Mouse (Mus musculus) thymus, postnatal 10 days (tissue): ENCODE results near the gene Ddx19a.
"Not testable (repeated sequence)": the region's sequence is repeated elsewhere in the genome, so short reads cannot be mapped to it uniquely, and the experiment has no call there.

Source experiments
- DNase-seq, 2 experiments: peaks; one replicate each; pipeline ENCODE4 v3.0.0; 2021; ENCODE audit warnings: low spot score in 2 of 2

Gene Ddx19a

GRCm38 (mm10) chr8:110933272-110933671 is 64.3 kb downstream of the Ddx19a start:
- DNase-seq: no peak

- DNase-seq: no peak
Observed at GRCm38 (mm10) chr8:110932444-110932843, 65.2 kb downstream of the Ddx19a start.

GRCm38 (mm10) chr8:110931176-110931939 is 66.2 kb downstream of the Ddx19a start:
- no peak for DNase-seq

GRCm38 (mm10) chr8:110929672-110930071 is 67.9 kb downstream of the Ddx19a start:
- not testable (repeated sequence) for DNase-seq

- DNase-seq: peak in 1 of 2 experiments; percentile 15
Observed at GRCm38 (mm10) chr8:110929066-110929465, 68.5 kb downstream of the Ddx19a start.

- DNase-seq: no peak
Observed at GRCm38 (mm10) chr8:110928435-110928834, 69.2 kb downstream of the Ddx19a start.

- no peak for DNase-seq
Observed at GRCm38 (mm10) chr8:110926690-110927089, 70.9 kb downstream of the Ddx19a start.

- no peak for DNase-seq
Observed at GRCm38 (mm10) chr8:110925691-110926140, 71.9 kb downstream of the Ddx19a start.
